Mouse (Mus musculus) cortical plate, adult 2 months (tissue): ENCODE measurements around the gene Eml2.

Experiments used
- CTCF ChIP-seq: fragments of 200-500 bp; IDR thresholded peaks from 2 replicates; pipeline ENCODE4 v1.5.1; 2011; ENCODE audit warnings: mild to moderate bottlenecking, control low read depth, low read length; ENCODE audit not compliant: insufficient read depth; ENCODE audit errors: extremely low read depth
- POLR2A ChIP-seq: fragments of 200-500 bp; IDR thresholded peaks from 2 replicates; pipeline ENCODE4 v1.6.1; 2011; ENCODE audit warnings: mild to moderate bottlenecking, low read length, control low read depth; ENCODE audit not compliant: insufficient read depth; ENCODE audit errors: extremely low read depth

GRCm38 (mm10) chr7:19179173-19179572 lies 3.0 kb downstream of the Eml2 start:
- TF ChIP-seq POLR2A = no peak
- TF ChIP-seq CTCF = peak; percentile 53
